In the genomic region with DNA sequence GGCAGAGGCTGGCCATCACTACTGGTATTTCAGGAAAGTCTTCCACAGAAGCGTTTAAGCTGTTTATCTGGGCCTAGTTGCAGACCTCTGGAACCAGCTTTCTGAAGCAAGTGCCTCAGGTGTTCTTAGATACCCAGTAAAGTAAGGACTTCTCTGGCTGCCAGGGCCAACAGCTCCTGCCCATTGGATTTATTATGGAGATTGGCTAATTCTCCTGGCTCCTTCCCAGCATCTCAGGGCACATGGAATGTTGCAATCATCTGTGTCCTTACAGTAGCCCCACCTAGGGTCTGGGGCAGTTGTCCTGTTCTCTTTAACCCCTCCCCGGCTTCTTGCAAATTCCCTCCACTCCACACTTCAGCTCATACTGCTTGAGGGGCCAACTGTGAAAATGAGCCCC, we compare ENCODE assay signal across 12 mouse cellular contexts. TPM values are rescaled to one million over a fixed set of nuclear protein-coding genes. Genes with fewer than 3 reads are reported as not detected.
DNase-seq lines count a peak whose midpoint lies in the region; ATAC-seq and TF ChIP-seq lines count a peak whose summit lies in the region.
"Had no signal": no experiment of that assay in that cellular context is flagged by ENCODE, and none has a peak within 500 bp of the region (broad histone marks: within the 10 kb centered on the region; RNA-seq: fewer than 3 reads in every experiment).

No protein-coding gene starts in this region.

- 82% methylated on average over 2 of the region's 2 CpGs for WGBS in kidney, embryonic 15.5 days
- WGBS in lung, adult 2 months, result 60% methylated on average over 2 of the region's 2 CpGs
- 45% methylated on average over 2 of the region's 2 CpGs for WGBS in small intestine, adult 2 months
- WGBS in hindbrain, embryonic 16.5 days, result 93% methylated on average over 2 of the region's 2 CpGs

- H3K9ac ChIP-seq in kidney, embryonic 15.5 days, result no peak overlapping the region
- no peak overlapping the region for H3K9ac ChIP-seq in hindbrain, embryonic 16.5 days (ENCODE audit: low read depth, low read length)
- H3K9ac ChIP-seq: heart, embryonic 12.5 days; hindbrain, embryonic 13.5 days; lung, embryonic 15.5 days had no signal

- no peak for TF ChIP-seq CTCF in lung, adult 2 months (IDR thresholded peaks at IDR 0.05; ENCODE audit: insufficient read depth, low read length)
- no peak for TF ChIP-seq CTCF in small intestine, adult 2 months (IDR thresholded peaks at IDR 0.05; ENCODE audit: extremely low read depth, insufficient read length, insufficient replicate concordance, low read depth, low read length)

- TF ChIP-seq POLR2A in lung, adult 2 months (IDR thresholded peaks at IDR 0.05; ENCODE audit: borderline replicate concordance, extremely low read depth, low read depth, low read length), result no peak
- no peak for TF ChIP-seq POLR2A in small intestine, adult 2 months (IDR thresholded peaks at IDR 0.05; ENCODE audit: low read depth, low read length)

- no peaks in the 10 kb centered on the region for H3K27me3 ChIP-seq in kidney, embryonic 15.5 days
- H3K27me3 ChIP-seq in small intestine, adult 2 months (ENCODE audit: control insufficient read depth, insufficient read depth, low read length), result no peaks in the 10 kb centered on the region
- H3K27me3 ChIP-seq in hindbrain, embryonic 16.5 days (replicated peaks; ENCODE audit: control insufficient read depth, insufficient read depth, low read length), result no peaks in the 10 kb centered on the region
- H3K27me3 ChIP-seq: heart, embryonic 12.5 days; hindbrain, embryonic 13.5 days; lung, embryonic 15.5 days had no signal

- H3K4me3 ChIP-seq in kidney, embryonic 15.5 days (replicated peaks), result no peak overlapping the region
- H3K4me3 ChIP-seq in lung, adult 2 months (replicated peaks; ENCODE audit: extremely low read depth, low read depth, low read length), result no peak overlapping the region
- no peak overlapping the region for H3K4me3 ChIP-seq in small intestine, adult 2 months (ENCODE audit: low read depth, low read length)
- no peak overlapping the region for H3K4me3 ChIP-seq in hindbrain, embryonic 16.5 days (ENCODE audit: low read length)
- H3K4me3 ChIP-seq: heart, embryonic 12.5 days; hindbrain, embryonic 13.5 days; layer of hippocampus, adult 2 months; limb, embryonic 10.5 days; lung, embryonic 15.5 days had no signal

- H3K4me1 ChIP-seq in kidney, embryonic 15.5 days, result peaks cover 12% of the 10 kb centered on the region
- peaks cover 2% of the 10 kb centered on the region for H3K4me1 ChIP-seq in lung, adult 2 months (ENCODE audit: control insufficient read depth, insufficient read depth, low read length)
- peaks cover 13% of the 10 kb centered on the region; the same call in 1 of the 2 replicates for H3K4me1 ChIP-seq in small intestine, adult 2 months (ENCODE audit: control insufficient read depth, insufficient read depth, insufficient read length, low read length)
- no peaks in the 10 kb centered on the region for H3K4me1 ChIP-seq in hindbrain, embryonic 16.5 days (ENCODE audit: control insufficient read depth, insufficient read depth, low read depth, low read length)
- H3K4me1 ChIP-seq: heart, embryonic 12.5 days; hindbrain, embryonic 13.5 days; limb, embryonic 10.5 days; lung, embryonic 15.5 days had no signal

- no peak overlapping the region for H3K27ac ChIP-seq in kidney, embryonic 15.5 days
- 0 out of 2 replicates have a peak overlapping the region, but pooled peaks have one; percentile 1 for H3K27ac ChIP-seq in small intestine, adult 2 months (ENCODE audit: insufficient read depth, low read depth, low read length)
- no peak overlapping the region for H3K27ac ChIP-seq in hindbrain, embryonic 16.5 days (ENCODE audit: low read depth, low read length)
- H3K27ac ChIP-seq: hindbrain, embryonic 13.5 days; layer of hippocampus, adult 2 months; limb, embryonic 10.5 days; lung, embryonic 15.5 days had no signal

- no peak overlapping the region for H3K4me2 ChIP-seq in kidney, embryonic 15.5 days
- no peak overlapping the region for H3K4me2 ChIP-seq in hindbrain, embryonic 16.5 days (ENCODE audit: low read length)
- H3K4me2 ChIP-seq: heart, embryonic 12.5 days; hindbrain, embryonic 13.5 days; lung, embryonic 15.5 days had no signal

- no peaks in the 10 kb centered on the region for H3K36me3 ChIP-seq in kidney, embryonic 15.5 days
- peaks cover 3% of the 10 kb centered on the region; the same call in 1 of the 2 replicates for H3K36me3 ChIP-seq in small intestine, adult 2 months (ENCODE audit: control insufficient read depth, insufficient read depth, low read length)
- H3K36me3 ChIP-seq in hindbrain, embryonic 16.5 days (ENCODE audit: control insufficient read depth, insufficient read depth, low read length), result no peaks in the 10 kb centered on the region
- H3K36me3 ChIP-seq: heart, embryonic 12.5 days; hindbrain, embryonic 13.5 days; limb, embryonic 10.5 days; lung, embryonic 15.5 days had no signal

- ATAC-seq in kidney, embryonic 15.5 days (replicated peaks; ENCODE audit: low FRiP score), result no peak
- ATAC-seq in hindbrain, embryonic 16.5 days, result no peak

- peak; percentile 75 to 84 for DNase-seq in kidney, adult 8-10 months
- peak; percentile 41 for DNase-seq in adrenal gland, postnatal 25 days
- peak; percentile 53 for DNase-seq in lung, adult 2 months
- no peak for DNase-seq in ovary, postnatal 14 days (ENCODE audit: low spot score)

- H3K9me3 ChIP-seq in kidney, embryonic 15.5 days (replicated peaks), result no peaks in the 10 kb centered on the region
- no peaks in the 10 kb centered on the region for H3K9me3 ChIP-seq in hindbrain, embryonic 16.5 days (ENCODE audit: control insufficient read depth, low read length)
- H3K9me3 ChIP-seq: heart, embryonic 12.5 days; hindbrain, embryonic 13.5 days; limb, embryonic 10.5 days; lung, embryonic 15.5 days had no signal

RNA-seq across cellular contexts. Expression of a gene that starts 38.6 kb away (rescaled TPM):
- polyA plus RNA-seq in kidney, embryonic 15.5 days (2015; fragmentation: Nextera tagmentation; extraction: Ambion mirVana), result 32.7 and 41.2 TPM in 2 replicates
- total RNA-seq in adrenal gland, postnatal 25 days (2021), result 42.2 and 61.9 TPM in 2 replicates
- polyA plus RNA-seq in lung, adult 2 months (2012; rRNA removed), result 31.0 and 32.7 TPM in 2 replicates
- 106 and 209 TPM in 2 replicates for polyA plus RNA-seq in small intestine, adult 2 months (2012; rRNA removed)
- 15.3 and 18.5 TPM in 2 replicates for polyA plus RNA-seq in hindbrain, embryonic 16.5 days (2015; fragmentation: Nextera tagmentation; extraction: Ambion mirVana)
